Mouse (Mus musculus) right cerebral cortex, postnatal 10 days (tissue): ENCODE results near the gene Vdr.

ENCODE experiments used
- DNase-seq, 2 experiments: peaks; one replicate each; pipeline ENCODE4 v3.0.0; 2021; ENCODE audit warnings: low spot score in 2 of 2

Vdr gene

DNA sequence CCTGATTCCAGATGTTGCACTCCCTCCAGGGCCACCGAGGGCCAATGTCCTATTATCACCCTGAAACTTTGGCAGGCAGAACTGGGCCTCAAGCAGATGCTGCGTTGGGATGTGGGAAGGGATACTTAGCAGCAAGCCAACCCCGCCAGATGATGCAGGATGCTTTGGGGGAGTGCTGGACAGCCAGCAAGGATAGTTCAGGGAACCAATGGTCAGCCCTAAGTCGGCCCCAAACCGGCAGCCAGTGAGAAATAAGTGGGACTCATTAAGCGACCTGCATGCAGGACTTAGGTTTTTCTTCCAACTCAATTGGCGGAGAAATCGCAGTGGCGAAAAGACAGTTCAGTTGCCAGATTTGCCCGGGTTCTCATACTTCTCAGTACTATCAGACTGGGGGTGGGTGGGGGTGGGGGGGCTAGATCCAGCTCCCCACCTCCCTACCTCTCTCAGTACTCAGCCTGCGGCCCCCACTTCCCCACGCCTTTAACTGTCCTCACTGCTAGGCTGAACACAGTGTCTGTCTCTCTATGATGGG, 80.1 kb downstream of the Vdr start:
- DNase-seq: no peak

DNA sequence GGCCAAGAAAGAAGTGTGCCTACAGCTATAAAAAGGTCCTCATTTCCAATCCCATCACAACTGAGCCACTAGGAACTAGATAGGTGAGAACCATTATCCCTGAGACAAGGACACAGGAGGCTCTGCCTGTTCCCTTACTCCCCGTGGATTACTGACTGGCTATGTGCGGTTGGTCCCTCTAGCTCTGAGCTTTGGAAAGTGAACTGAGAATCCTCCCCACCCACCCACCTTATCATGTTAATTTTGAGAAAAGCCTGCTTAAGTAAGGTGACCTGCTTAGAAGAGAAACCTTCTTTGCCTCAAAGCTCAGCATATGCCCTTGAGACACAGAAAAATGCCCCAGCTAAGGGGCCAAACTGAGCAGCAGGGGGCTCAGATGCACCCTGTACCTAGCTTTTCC, 81.0 kb downstream of the Vdr start:
- DNase-seq: no peak

DNA sequence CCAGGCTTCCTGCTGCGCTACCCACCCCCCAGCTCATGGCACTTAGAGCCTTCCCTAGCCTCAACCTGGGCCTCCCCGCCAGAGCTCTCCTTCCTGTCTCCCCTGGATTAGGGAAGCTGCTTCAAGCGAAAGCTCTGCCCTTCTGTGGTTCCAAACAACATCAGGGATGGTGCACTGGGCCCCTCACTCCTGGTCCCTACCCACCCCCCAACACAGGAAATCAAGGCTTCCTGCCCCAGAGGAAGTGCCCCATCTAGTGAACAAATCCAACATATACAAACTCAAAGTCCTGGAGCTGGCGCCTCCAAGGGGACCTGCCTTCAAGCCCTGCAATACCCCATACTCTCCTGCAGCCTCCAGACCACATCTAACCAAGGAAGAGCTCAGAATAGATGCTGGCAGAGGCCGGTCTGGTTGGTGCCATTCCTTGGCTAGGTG, 81.5 kb downstream of the Vdr start:
- no peak for DNase-seq

DNA sequence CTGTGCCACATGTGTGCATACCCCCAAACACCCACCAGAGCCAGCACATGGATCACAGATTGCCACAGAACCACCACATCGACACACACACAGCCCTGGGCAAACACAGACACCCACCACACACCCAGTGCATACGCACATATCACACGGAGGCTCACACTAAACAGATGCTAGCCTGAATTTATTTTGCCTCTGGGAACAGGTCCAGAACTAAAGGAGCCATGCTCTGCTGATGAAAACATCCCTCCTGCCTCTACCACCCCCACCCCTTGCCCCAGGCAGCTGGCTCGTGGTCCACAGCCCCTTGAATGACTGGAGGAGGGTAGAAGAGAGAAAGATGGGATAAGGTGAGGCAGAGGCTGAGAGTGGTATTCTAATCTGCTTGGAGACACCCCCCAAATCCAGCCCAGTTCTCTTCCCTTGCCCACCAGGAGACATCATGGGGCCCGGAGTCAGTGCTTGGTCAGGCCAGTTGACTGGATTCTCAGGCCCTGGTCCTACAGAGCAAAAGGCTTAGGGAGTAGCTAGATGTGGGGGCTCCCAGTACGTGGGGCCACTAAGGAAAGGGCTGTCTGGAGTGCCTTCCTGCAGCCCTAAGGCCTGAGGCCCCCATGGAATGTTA, 82.1 kb downstream of the Vdr start:
- DNase-seq: peak in 1 of 2 experiments; percentile 56

DNA sequence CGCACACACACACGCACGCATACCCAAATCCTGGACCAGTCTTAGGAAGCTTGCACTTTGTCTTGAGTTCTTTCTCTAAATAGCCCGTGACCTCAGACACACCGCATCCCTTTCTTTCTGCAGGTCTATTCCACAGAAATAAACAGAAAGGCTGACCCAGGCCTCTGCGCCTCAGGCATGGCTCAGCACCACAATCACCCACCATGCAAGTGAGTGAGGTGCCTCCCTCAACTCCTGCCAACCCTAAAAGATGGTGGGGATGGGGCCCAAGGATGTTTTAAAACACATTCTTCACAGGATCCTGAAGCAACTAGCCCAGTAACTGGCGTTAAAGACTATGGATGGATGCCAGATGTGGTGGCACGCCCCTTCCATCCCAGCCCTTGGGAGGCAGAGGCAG, 83.0 kb downstream of the Vdr start:
- DNase-seq: no peak

DNA sequence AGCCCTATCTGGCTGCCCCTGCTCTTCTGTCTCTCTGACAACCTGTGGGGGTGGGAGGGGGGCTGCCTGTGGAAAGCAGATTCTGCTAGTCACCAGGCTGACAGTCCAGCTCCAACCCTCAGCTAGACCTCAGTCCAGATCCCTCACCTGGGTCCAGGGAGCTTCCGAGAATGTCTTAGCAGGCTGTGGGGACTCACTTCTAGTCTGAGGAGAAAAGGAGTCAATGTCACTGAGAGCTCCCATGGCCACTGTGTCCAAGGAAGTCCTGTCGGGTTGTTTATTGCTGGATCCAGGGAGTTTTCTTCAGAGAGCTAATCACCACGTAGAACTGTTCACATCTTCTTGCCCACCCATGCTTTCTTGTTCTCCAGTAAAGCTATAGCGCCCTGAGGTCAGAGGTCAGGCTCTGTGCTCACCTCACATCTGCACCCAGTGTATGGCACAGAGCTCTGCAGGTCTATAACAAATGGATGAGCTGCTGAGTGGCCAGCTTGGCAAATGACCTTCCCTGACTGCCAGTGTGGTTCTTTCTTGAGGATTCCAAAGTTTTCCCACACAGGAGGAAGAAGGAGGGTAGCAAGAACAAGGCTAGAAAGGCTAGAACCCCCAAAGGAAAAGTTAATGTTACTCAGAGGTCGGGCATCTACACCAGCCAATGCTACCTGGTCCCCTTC, 83.7 kb downstream of the Vdr start:
- DNase-seq: no peak

DNA sequence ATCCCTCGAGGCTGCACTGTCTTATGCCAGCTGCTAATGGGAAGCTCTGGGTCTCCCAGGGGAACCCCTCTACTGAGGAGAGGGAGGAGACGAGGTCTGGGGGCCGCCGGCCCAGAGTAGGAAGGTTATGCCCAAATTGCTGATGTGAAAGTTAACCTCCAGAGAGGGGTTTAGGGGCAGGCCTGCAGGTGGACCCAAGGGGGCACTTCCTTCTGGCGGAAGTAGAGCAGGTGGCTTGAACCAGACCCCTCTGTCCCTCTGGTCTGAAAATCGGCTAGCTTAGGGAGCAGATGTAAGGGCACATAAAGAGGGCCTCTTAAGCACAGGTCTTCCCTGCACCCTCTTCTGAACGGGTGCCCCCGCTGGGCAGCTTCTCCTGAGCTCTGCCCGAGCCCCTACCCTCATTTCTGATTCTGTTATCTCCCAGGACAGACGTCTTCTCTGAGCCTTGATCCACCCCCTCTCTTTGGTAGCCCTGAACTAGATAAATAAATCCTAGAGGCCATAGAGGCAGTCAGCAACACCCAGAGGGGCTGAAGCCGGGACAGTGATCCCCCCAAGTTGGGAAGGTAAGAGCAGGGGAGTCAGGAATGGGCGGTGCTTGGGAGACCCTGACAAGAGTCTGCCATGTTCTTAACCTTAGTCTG, 84.4 kb downstream of the Vdr start:
- DNase-seq: no peak

DNA sequence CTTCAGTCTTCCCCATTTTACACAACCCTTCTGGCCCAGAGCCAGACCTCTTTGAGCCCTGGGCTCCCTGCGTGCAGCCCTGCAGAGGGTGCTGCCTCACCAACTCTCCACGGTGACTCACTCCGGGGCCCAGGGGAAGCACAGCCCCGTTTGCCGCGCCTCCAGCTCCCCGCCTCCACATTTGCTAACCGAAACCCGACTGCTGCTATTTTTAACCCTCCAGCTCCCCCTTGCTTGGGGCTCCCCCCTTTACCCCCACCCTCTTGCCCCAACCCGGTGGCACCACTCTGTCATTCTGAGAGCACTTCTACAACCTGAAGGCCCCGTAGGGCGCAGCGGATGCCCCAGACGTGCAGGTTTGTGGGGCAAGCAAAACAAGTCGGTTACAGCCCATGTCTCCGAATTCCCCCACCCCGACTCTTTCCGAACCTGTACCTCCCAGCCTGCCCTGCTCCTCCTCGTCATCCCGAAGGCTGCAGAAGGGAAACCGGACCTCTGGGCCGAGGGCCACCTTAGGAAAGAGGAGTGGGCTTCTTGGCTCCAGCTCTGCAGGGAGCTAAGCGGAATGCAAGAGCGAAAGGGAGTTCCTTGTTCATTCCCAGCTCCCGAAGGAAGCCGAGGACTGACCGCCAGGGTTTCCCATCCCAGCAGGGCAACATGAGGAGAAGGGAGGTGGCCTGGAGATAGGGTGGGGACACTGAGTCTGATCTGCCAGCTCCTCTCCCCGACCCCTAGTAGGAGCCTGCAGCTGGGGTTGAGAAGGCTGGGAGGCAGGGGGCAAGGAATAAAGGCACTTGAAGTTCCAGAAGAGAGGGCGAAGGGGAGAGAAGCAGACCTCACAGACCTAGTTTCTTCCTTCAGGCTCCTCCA, 85.1 kb downstream of the Vdr start:
- peak; percentile 81 to 85 for DNase-seq

DNA sequence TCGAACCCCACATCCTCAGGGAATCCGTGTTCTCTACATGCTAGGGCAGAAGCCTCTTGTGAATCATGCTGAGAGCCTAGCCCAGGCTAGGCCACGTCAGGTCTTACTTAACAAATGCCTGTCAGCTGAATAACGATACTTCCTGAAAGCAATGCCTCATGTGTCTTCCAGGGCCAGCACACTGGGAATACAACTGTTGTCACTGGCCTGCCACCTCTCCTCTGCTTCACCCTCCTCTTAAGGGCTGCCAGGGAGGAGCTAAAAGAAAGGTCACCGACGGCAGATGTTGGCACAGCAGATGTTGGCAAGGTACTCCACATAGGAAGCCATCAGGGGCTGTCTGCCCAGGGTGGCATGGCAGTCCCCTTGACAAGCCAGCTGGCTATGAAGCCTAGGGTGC, 86.4 kb downstream of the Vdr start:
- DNase-seq: no peak

DNA sequence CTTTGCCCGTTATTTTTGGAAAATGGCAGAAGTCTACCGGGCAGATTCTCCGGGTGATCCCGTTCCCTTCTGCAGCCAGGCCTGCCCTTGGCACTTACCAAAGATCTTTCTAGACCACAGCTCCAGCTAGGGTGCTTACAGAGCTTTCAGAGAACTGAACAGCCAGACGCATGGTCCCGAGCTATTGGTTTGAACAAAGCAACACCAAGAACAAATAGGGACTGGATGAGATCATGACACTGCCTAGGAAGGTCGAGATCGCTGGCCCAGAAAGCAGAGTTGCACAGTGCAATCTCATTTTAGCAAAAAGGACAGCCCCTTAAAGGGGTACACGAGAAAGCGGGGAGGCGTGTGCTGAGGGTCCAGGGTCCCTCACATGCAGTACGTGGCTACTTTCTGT, 87.0 kb downstream of the Vdr start:
- DNase-seq: no peak

DNA sequence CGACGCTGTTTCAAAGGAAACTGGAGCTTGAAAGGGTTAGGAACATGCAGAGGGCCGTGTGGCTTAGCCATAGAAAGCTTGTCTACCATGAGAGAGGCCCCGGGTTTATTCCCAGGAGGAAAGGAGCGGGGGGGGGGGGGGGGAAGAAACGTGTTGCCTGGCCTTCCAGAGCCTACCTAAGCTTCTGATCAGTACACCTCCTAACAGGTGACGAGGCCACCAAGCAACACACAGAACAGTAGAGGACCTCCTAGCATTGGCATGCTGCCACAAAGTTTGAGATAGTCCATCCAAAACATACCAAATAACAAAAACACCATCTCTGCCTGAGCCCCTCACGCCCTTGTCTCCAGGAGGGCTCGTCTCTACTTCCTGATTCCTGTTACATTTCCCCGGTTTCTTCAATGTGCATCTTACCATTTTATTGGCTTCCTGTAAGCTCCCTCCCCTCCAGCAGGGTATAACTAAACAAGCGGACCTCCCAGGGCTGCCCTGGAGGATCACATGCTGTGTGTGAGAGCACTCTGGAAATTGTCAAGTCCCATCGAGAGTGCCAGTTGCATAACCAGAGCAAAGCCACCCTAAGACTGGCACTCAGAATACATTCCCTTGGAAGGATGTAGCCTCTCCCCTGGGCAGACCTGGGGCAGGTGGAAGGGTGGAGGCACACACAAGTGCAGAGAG, 87.7 kb downstream of the Vdr start:
- DNase-seq: no peak

DNA sequence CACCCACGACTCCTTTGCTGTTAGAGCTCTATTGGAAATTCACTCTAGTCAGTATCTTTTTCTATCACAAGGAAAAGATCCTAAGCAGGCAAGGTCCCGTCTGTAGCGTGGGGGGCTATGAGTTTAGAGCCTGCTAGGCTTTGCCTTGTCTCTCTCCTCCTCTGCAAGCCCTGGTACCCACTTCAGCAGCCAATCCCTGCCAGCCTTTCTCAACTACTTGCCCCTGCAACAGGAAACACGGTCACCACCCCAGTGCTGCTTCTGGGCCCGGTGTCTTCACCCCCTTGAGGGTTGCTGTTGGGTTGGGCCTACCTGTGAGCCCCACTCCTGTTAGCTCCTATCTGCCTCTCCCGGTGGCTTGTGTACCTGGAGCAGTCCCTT, 88.5 kb downstream of the Vdr start:
- DNase-seq: no peak

DNA sequence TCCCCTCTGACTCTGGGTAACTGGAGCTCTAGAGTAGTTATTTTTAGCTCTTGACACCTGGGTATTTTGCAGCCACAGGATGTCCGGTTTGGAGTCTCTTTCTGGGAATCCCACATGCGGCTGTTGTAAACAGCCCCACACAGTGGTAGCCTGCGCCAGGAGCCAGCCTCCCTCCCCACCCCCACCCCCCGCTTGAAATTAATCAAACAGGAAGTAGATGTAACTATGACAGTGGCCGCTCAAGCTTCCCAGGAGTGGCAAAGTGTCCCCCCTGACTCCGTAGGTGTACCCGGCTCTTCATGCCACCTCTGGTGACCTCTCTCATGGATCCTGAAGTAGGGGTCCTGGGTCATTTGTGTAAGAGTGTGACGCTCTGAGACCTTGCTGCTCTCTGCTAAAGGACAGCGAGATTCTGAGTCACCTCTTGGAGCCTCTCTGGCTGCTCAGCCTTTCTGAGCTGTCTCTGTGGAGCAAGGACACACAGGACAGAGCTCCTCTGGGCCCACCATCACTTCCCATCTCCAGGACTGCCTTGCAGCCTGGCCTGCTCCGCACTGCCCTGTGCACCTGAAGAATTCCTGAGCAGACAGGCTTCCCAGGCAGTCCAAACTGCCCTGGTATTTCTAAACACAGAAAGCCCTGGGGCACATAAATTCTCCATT, 89.0 kb downstream of the Vdr start:
- no peak for DNase-seq

DNA sequence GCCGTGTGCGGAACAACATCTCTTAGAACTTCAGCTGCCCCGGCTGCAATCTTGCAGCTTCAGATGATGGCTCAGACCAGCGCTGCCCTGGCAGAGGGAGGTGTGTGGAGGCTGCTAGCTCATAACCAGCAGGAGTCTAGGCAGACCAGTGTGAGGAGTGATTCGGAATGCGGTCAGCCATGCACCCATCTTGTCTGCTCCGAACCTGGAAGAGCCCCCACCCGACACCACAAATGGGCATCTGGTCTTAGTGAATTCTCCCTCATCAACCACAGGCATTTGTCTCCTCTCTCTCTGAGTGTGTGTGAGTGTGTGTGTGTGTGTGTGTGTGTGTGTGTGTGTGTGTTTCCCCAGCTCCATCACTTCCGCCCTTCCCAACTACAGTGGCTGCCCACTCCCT, 90.5 kb downstream of the Vdr start:
- DNase-seq: no peak

DNA sequence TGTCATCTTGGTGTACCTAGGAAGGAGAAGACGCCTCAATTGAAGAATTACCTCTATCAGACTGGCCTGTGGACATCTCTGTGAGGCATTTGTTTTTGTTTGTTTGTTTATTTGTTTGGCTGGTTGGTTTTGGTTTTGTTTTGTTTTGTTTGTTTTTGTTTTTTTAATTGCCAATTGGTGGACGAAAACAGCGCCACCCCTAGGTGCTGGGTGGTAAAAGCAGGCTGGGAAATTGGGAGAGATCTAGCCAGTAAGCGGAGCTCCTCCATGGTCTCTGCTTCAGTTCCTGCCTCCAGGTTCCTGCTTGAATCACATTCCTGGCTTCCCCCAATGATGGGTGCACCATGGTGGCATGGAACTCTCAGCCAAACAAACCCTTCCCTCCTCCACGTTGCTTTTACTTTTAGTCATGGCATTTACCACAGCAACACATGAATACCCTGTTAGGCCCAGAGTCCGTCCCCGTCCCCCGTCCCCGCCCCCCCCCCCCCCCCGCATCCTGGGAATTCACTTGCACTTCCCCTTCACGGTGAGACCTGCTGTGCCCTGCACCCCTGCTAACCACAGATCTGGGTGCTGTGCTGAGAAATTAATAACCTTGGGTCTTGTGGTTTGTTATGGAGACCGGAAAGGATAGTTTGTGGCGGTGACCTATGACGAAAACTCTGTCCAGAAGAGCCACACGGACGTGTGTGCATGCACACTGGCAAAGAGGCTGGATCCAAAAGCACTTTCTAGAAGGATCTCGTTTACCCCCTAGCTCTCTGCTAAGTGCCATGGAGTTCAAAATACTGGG, 94.0 kb downstream of the Vdr start:
- no peak for DNase-seq

DNA sequence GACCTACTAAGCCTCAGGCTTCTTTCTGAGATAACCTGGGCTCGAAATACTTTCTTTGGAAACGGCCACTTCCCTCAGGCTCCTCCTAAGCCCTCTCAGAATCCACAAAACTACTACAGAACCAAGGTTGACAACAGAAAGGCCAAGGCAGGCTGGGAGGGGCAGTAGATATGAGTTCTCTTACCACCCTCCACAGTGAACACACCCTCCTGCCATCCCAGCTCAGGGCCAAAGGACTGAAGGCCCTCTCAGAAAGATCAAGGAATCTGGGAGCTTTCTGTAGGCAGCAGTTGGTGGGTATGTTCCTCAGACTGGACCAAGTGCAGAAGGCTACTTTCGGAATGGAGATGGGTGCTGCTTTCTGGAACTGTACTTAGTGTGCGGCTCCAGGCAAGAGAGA, 95.2 kb downstream of the Vdr start:
- no peak for DNase-seq

DNA sequence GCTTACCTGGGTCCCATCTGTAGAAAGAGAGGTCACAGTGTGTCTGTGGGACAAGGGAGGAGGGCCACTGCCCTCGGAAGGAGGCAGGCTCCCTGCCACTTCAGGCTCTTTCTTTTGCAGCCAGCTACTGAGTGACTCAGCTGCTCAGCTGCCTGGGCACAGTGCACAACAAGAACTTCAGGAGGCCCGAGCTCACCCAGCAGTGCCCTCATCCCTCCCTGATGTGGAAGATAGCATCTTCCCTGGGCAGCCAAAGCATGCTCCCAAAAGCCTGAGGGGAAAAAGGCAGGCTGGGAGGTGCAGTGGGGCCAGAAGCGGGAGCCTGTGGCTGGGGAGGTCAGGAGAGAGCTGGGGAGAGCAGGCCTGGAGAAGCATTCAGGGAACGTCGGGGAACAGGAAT, 95.7 kb downstream of the Vdr start:
- DNase-seq: no peak

DNA sequence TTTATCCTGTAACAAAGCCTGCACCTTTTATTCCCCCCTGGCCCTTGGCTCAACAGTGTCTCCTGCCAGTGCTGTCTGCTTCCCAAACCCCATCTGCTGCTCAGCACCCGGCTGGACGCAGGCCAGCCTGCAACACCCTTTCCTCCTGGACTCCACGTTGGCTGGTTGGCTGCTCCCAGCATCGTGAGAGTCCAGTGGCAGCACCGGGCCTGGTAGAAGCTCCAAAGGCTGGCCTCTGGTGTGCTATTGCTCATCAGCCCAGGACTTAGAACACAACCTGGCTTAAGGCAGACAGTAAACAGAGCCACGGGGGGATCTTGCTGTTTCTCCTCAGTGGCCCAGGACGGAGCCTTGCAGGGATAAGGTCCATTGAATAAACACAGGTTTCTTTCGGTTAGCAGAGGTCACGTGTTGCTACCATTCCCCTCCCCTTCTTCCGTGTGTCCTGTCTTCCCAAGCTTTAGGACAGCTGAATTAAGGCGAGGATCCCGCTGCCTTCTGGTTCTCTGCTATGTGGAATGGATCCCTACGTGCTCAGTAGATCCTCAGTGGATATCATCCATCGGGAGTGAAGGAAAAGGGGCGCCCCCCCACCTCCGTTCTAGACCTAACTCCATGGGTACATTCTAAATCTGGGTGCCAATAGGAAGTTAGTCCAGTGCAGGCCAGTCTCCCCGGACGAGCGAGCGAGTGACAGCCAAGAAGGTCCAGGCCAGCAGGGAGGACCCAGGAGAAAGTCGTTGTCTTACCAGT, 96.8 kb downstream of the Vdr start:
- DNase-seq: peak; percentile 61 to 62

DNA sequence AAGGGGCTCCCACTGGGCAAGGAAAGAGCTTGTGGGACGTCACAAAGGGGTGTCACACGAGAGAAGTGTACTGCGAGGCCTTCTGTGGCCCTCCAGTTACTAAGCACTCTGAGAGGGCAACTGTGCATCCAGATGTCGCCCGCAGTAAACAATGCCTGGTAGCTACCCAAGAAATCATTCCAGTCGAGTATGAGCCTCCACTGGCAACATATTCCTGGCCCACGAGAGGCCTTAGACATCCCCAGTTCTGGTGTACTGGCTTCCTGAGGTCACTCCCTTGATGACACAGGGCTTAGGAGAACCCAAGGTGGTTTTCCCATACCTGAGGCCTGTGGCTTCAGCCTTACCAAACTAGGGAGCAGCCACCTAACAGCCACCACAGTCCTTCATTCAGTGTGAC, 97.6 kb downstream of the Vdr start:
- DNase-seq: no peak
